Mouse (Mus musculus): ENCODE data around the gene Nsl1.
A peak's percentile ranks its signal among the peaks of the same experiment; 100 is the strongest.

Gene Nsl1

GRCm38 (mm10) chr1:191093578-191093977 is 30.8 kb downstream of the Nsl1 start:
- no peak for DNase-seq (ENCODE audit: low spot score)

GRCm38 (mm10) chr1:191095019-191095418 is 32.2 kb downstream of the Nsl1 start:
- DNase-seq (ENCODE audit: low spot score): no peak

- no peak for DNase-seq (ENCODE audit: low spot score)
Measured at GRCm38 (mm10) chr1:191096871-191097681, 34.3 kb downstream of the Nsl1 start.

GRCm38 (mm10) chr1:191097802-191098747 is 35.3 kb downstream of the Nsl1 start, which contains the start of gene Batf3:
Gene Batf3 (plus strand): TSS chr1:191097847.
- DNase-seq (ENCODE audit: low spot score): no peak

GRCm38 (mm10) chr1:191099114-191099513 is 36.3 kb downstream of the Nsl1 start:
- DNase-seq (ENCODE audit: low spot score): no peak

GRCm38 (mm10) chr1:191099772-191100291 is 37.0 kb downstream of the Nsl1 start:
- DNase-seq (ENCODE audit: low spot score): no peak

- no peak for DNase-seq (ENCODE audit: low spot score)
Measured at GRCm38 (mm10) chr1:191102730-191103370, 40.0 kb downstream of the Nsl1 start.

- no peak for DNase-seq (ENCODE audit: low spot score)
Measured at GRCm38 (mm10) chr1:191105246-191105645, 42.4 kb downstream of the Nsl1 start.

- no peak for DNase-seq (ENCODE audit: low spot score)
Measured at GRCm38 (mm10) chr1:191107306-191107705, 44.5 kb downstream of the Nsl1 start.

GRCm38 (mm10) chr1:191109907-191110306 is 47.1 kb downstream of the Nsl1 start:
- no peak for DNase-seq (ENCODE audit: low spot score)

GRCm38 (mm10) chr1:191111146-191111545 is 48.3 kb downstream of the Nsl1 start:
- no peak for DNase-seq (ENCODE audit: low spot score)

GRCm38 (mm10) chr1:191114868-191115267 is 52.1 kb downstream of the Nsl1 start:
- DNase-seq (ENCODE audit: low spot score): no peak

GRCm38 (mm10) chr1:191115514-191116238 is 52.9 kb downstream of the Nsl1 start:
- no peak for DNase-seq (ENCODE audit: low spot score)

GRCm38 (mm10) chr1:191122744-191123143 is 59.9 kb downstream of the Nsl1 start:
- DNase-seq (ENCODE audit: low spot score): no peak

- no peak for DNase-seq (ENCODE audit: low spot score)
Measured at GRCm38 (mm10) chr1:191123696-191124095, 60.9 kb downstream of the Nsl1 start.

GRCm38 (mm10) chr1:191124288-191124687 is 61.5 kb downstream of the Nsl1 start:
- no peak for DNase-seq (ENCODE audit: low spot score)

- DNase-seq (ENCODE audit: low spot score): peak; percentile 61
Measured at GRCm38 (mm10) chr1:191125811-191126638, 63.2 kb downstream of the Nsl1 start.

GRCm38 (mm10) chr1:191131692-191132091 is 68.9 kb downstream of the Nsl1 start:
- no peak for DNase-seq (ENCODE audit: low spot score)

GRCm38 (mm10) chr1:191132240-191132639 is 69.4 kb downstream of the Nsl1 start:
- no peak for DNase-seq (ENCODE audit: low spot score)

- no peak for DNase-seq (ENCODE audit: low spot score)
Measured at GRCm38 (mm10) chr1:191132934-191133333, 70.1 kb downstream of the Nsl1 start.
